ENCODE assay signal across 23 mouse cellular contexts in the genomic region with DNA sequence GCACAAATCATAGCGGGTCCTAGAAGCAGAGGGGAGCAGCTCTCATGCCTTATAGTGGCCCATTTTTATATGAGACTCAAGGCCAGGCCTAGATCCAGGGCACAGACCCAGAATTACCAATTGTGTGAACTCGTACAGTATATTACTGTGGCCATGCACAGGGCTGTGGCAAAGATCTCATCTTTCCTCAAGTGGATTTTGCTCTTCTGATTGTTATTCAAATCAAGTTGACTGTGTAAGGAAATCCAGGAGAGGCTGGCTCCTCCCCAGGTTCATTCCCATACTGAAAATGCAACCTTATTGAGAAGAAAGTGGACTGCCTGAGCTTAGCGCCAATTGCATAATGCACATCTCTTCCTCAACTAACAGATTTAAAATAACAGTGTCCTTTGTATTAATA.
"Had no signal": no experiment of that assay in that cellular context is flagged by ENCODE, and none has a peak within 500 bp of the region (broad histone marks: within the 10 kb centered on the region; RNA-seq: fewer than 3 reads in every experiment).

No protein-coding gene starts in this region.

- H3K4me1 ChIP-seq: heart, embryonic 13.5 days; heart, embryonic 15.5 days; hindbrain, embryonic 10.5 days; hindbrain, embryonic 12.5 days; intestine, embryonic 15.5 days; limb, embryonic 10.5 days; limb, embryonic 12.5 days; liver, embryonic 13.5 days; liver, embryonic 15.5 days had no signal

- H3K27me3 ChIP-seq: heart, embryonic 13.5 days; heart, embryonic 15.5 days; hindbrain, embryonic 12.5 days; intestine, embryonic 15.5 days; limb, embryonic 12.5 days; liver, embryonic 13.5 days; liver, embryonic 15.5 days had no signal

- DNase-seq: gastrocnemius, postnatal 14 days; gastrocnemius, postnatal 36 days; heart, adult 18-20 months; heart, postnatal 14 days; heart, postnatal 4 days; kidney, adult 18-20 months; kidney, adult 8-10 months; kidney, postnatal 10 days; kidney, postnatal 25 days; kidney, postnatal 4 days; liver; liver, embryonic 13.5 days had no signal

- H3K27ac ChIP-seq: heart, embryonic 13.5 days; heart, embryonic 15.5 days; hindbrain, embryonic 10.5 days; hindbrain, embryonic 12.5 days; hindbrain, embryonic 14.5 days; intestine, embryonic 15.5 days; layer of hippocampus, adult 2 months; left cerebral cortex, adult 2 months; limb, embryonic 10.5 days; limb, embryonic 12.5 days; liver, embryonic 13.5 days; liver, embryonic 15.5 days had no signal

- H3K9me3 ChIP-seq: heart, embryonic 13.5 days; heart, embryonic 15.5 days; hindbrain, embryonic 10.5 days; hindbrain, embryonic 12.5 days; intestine, embryonic 15.5 days; limb, embryonic 10.5 days; limb, embryonic 12.5 days; liver, embryonic 13.5 days; liver, embryonic 15.5 days had no signal

- H3K9ac ChIP-seq: heart, embryonic 13.5 days; heart, embryonic 15.5 days; hindbrain, embryonic 12.5 days; hindbrain, embryonic 14.5 days; intestine, embryonic 15.5 days; limb, embryonic 12.5 days; liver, embryonic 13.5 days; liver, embryonic 15.5 days had no signal

- H3K4me3 ChIP-seq: heart, embryonic 13.5 days; heart, embryonic 15.5 days; hindbrain, embryonic 10.5 days; hindbrain, embryonic 12.5 days; intestine, embryonic 15.5 days; layer of hippocampus, adult 2 months; left cerebral cortex, adult 2 months; limb, embryonic 10.5 days; limb, embryonic 12.5 days; liver, embryonic 13.5 days; liver, embryonic 15.5 days had no signal
